Mouse (Mus musculus): Measurements from ENCODE around the gene Mrpl38.
A peak's percentile ranks its signal among the peaks of the same experiment; 100 is the strongest.

Mrpl38 gene

DNA sequence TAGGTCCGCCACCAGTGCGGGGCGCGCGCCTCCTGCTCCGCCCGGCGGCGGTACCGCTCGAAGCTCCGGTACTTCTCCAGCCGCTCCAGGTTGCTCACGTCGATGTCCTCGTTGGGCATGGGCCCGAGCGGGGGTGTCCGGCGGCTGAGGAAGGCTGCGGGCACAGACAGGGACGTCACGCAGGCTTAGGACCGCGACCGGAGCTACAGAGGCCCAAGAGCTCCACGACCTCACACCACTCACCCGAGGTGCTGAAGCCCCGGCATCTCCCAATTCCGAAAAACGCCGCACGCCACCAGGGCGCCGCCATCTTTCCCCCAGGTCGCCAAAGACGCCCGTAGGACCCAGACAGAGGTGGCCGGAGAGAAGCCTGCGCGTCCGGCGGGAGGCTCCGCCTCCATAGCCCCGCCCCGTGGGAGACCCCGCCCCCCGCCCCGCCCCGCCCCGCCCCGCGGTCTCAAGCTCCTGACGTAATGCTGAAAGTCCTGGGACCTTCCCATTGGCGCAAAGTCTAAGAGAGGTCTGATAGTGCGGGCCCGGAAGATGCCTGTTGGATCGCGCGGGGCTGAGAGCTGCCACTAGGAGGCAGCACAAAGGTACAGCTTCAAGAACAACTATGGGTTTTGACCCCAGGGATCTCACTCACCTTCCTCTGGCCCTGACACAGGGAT is at the start of gene Mrpl38:
Gene Mrpl38, minus strand, starts transcription at position 401 of the 671 bp plus-strand sequence.
- peak; percentile 90 for DNase-seq (ENCODE audit: low spot score)

DNA sequence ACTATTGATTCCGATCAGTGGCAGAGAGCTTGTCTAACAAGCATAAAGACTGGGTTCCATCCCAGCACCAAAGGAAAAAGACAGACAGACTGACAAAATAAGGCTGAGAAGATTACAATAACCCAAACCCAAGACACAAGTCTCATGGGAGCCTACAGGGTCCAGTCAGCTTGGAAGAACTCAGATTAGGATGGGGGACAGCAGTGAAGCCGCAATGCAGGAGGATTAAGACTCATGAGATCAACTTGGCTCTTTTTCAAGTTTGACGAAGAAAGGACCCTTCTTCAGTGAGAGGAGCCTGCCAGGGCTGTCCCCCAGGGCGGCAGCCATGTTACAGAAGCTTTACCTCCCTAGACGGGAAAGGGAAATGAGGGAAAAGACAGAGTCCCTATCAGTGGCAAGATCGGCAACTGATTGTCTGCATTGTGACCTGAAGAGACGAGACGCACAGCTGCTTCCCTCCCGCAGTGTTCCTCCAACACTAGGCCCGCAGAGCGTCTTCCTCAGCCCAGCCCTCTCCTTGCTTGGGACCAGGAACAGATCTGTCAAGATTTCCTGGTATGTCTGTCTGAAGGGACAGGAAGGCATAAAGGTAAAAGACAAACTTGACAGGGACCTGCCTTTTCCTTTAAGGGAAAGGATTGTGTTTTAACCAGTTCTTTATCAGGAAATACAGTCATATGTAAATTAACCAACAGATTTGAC is 48.7 kb upstream of the Mrpl38 start:
- DNase-seq (ENCODE audit: low spot score), result no peak

DNA sequence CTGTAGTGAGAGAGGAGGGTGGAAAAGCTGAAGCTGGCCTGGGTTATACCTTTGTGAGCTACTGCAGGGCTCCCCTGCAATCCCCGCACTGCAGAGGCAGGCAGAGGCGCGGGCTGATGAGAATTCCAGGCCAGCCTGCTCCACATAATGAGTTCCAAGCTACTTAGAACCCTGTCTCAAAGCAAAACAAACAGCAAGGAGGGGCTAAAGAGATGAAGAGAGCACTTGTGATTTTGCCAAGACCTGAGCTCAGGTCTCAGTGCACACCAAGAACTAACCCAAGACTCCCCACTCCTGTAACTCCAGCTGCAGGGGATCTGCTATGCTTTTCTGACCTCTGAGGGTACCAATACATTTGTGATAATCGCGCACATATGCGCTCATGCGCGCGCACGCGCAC is 47.7 kb upstream of the Mrpl38 start:
- no peak for DNase-seq (ENCODE audit: low spot score)

DNA sequence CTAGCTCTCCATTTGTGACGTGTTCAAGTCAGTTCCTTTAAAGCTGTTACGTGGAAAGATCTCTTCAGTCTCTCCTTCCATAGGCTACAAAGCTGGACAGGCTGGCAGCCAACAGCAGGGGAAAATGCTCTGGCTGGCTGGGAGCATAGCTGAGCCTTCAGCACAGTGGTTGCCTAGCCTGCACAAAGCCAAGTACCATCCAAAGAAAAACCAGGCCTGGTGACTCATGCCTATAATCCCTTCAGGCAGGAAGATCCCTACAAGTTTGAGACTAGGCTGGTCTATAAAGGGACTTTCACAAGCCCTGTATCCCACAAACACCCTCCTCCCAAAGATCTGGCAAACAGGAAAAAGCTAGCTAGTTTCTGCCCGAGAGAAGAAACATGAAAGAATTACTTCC is 47.2 kb upstream of the Mrpl38 start:
- DNase-seq (ENCODE audit: low spot score), result no peak

DNA sequence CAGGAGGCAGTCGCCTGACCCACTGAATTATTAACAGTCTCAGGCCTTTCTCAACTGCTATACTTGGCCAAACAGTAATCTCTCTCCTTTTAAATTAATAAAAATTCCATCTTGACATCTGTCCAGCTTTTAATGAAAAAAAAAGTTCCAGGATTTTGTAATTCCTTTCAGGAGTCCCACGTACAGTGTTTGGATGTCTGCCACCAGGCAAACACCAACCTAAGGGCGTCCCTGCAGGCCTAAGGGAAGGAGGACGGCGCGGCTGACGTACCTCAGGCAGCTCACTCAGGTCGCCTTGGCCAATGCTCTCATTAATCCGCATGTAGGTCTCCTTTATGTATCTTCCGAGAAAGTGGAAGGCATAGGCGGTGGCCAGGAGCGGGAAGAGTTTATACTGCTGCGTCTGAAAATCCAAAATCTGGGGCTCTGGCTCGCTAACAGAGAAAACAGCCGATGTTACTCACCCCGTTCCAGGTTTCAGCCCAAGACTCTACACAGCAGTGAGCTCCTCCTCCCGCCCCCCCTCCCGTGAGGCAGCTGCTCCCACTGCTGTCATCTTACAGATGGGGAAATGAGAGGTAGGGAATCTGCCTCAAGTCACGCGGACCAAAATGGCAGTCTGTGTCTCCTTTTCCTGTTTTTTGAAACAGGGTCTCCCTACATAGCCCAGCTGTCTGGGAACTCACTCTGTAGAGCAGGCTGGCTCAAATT is 39.9 kb upstream of the Mrpl38 start:
- no peak for DNase-seq (ENCODE audit: low spot score)

DNA sequence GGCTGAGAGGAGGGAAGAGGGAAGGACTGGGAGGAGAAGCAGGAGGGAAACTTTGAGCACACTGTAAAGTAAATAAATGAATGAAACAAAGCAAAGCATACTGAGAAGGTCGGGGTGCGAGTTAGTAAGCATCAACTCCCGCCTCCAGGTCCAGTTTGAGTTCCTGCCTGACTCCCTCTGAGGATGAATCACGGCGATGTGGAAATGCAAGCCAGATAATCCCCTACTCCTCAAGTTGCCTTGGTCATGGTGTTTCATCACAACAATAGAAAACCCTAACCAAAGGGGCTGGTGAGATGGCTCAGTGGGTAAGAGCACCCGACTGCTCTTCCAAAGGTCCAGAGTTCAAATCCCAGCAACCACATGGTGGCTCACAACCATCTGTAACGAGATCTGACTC is 37.3 kb upstream of the Mrpl38 start:
- DNase-seq (ENCODE audit: low spot score), result no peak

DNA sequence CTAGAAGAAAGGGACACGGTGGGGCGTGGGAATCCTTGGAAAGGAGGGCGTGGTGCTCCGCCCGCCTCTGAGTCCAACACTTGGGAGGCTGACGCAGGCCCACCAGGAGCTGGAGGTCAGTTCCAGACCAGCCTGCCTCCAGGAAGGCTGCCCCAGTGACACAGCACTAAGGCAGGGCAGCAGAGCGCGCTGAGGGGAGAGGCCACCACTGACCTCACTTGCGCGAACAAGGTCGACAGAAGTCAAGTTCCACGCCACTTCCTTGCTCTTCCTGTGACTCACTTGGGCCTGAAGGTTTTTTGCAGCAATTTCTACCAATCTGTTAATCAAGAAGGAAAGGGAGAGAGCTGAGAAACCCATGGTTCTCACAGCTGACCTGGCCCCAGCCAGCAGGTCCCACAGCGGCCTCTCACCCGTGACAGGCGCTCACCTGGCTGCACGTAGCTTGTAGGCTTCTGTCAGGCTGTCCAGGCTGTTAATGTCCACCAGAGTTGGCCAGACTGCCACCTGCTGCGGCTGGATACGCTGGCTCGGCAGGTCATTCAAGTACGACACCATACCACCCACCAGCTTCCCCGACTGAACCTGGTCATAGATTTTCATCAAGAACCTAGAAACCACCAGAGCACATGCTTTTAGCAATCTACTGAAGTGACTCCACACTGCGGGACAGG is 36.2 kb upstream of the Mrpl38 start:
- peak; percentile 24 for DNase-seq (ENCODE audit: low spot score)

DNA sequence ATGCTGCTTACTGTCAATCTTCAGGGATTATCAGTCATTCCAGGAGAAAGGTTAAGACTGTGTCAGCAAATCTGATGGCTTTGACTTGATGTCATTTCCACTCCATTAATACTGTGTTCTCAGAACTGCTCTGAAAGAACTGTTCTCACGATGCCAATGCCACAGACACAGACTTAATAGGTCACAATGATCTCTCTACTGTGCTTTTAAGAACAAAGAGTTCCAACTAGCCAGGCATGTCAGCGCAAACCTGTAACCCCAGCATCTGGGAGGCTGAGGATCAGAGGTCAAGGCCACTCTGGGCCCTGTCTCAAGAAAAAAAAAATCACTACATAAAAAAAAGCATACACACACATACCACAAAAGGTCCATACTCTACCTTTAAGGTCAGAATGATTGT is 33.3 kb upstream of the Mrpl38 start:
- no peak for DNase-seq (ENCODE audit: low spot score)

DNA sequence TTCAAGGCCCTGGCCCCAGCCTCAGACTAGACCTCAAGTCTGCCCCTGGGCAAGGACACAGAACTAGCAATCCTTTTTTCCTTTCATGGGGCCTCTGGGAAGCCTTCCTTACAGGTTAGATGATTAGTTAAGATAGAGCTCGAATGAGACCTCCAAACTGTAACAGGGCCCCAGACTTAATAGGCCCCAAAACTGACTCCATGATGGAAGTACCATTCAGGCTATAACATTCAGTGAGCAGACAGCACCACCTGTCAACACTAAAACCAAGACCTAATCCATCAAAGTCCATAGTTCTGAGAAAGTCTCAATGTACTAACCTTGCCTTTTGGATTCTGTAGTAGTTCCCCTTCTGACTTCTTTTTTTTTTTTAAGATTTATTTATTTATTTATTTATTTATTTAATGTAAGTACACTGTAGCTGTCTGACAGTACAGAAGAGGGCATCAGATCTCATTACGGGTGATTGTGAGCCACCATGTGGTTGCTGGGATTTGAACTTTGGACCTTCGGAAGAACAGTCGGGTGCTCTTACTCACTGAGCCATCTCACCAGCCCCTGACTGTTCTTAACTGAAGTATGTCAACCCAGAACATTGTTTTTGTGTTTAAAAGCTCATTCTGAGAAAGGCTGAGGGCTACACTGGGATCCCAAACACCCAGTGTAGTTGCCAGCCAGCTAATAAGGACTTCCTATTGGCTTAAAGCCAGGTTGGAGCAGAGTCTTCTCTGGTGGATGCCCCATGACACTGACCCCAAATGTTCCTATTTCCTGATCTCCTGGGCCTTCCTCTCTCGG is 31.5 kb upstream of the Mrpl38 start:
- DNase-seq (ENCODE audit: low spot score), result no peak

DNA sequence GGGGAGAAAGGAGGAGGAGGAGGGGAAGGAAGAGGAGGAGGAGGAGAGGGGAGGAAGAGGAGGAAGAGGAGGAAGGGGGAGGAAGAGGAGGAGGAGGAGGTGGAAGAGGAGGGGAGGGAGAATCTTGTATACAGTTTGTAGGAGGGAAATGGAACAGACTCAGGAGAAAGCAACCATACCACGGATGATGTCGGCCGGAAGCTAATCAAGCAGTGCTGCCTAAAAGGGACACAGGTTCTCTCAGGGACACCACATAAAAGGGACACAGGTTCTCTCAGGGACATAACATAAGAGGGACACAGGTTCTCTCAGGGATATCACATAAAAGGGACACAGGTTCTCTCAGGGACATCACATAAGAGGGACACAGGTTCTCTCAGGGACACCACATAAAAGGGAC is 30.5 kb upstream of the Mrpl38 start:
- DNase-seq (ENCODE audit: low spot score), result no peak

DNA sequence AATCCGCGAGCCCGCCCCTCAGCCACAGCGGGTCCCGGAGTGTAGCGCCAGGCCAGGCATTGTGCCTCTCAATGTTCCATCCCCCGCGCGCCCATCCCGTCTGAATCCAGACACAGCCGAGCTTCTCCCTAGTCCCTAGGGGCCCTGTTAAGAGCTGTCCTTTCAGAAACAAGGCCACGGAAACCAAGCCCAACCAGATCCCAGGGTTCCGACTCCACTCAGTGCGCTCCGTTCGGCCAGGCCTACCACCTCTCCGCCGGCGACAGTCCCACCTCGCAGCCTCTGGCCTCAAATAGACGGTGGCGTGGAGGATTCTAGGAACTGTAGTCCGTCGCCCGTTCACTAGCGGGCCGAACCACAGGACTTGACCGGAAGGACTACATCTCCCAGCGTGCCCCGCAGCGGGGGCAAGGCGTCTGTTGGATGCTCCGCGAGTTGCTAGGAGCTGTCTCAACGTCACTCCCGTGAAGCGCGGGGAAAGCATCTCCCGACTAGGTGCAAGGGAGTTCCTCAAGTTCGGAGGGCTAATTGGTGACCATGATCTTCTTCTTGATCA is 29.3 kb upstream of the Mrpl38 start, which contains the start of gene Fbf1:
Gene Fbf1, minus strand, starts transcription at position 283 of the 556 bp plus-strand sequence.
- DNase-seq (ENCODE audit: low spot score), result peak; percentile 95

DNA sequence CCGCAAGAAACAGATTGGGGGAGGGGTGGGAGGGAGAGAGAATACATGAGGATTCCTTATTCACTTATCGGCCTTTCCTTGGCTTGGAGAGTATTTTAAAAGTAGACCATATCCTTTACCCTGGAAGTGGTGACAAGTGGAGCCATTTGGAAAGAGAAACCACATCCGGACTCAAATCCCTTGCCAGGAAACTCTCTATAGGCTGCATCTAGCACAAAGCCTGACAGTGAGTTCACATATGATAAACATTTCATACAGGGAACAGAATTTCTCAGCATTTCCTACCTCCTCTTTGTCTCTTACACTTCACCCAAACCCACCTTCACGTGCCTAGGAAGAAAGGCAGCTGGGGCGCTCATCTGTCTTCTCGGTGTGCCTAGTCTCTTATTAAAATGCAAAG is 28.6 kb upstream of the Mrpl38 start:
- no peak for DNase-seq (ENCODE audit: low spot score)

DNA sequence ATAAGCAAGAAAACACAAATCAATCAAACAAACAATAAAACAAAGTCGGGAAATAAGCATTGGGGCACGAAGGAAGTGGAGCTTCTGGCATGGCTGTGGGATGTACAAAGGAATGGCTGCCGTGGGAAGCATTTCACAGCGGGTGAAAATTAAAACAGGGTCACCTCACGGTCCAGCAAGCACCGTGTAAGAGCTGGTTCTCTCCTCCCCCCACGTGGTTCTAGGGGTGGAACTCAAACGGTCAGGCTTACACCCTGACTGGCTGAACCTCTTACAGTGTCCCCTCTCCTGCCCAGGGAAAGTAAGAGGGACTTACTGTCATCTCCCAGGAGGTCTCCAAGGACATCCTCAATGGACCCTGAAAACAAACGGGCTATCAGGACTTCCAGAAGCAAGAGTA is 24.3 kb upstream of the Mrpl38 start:
- DNase-seq (ENCODE audit: low spot score), result no peak

DNA sequence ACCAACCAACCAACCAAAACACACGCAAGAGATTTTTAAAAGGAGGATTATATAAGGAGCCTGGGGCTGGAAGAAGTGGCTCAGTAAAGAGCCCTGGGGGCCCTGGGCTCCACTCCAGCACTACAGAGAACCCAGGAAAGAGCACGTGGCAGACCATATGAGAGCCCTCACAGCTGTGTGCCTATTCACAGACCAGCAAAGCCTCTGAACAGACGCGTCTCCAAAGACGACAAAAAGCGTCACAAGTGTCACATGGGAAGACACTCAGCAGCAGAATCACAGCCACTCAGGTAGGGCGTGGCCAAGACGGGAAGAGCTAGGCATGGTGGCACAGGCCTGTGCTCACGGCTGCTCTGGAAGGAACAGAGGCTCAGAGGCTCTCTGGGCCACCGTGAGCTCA is 23.5 kb upstream of the Mrpl38 start:
- no peak for DNase-seq (ENCODE audit: low spot score)

DNA sequence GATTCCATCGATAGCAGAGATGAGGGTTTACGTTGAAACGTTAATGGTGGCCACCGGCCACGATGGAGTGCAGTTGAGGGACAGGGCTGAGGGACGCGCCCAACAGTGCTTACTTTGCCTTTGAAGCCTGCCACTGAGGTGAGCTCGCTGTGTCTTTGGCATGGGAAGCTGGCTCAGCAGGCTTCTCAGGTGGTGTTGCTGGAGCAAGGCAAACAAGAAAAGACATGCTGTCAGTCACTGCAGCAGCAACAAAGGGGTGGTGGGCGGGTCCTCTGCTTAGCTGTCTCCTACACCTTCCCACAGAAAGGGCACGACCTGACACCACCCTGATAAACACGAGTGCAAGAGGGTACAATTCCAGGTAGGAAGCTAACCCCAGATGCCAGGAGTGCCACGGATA is 22.6 kb upstream of the Mrpl38 start:
- peak; percentile 81 for DNase-seq (ENCODE audit: low spot score)

DNA sequence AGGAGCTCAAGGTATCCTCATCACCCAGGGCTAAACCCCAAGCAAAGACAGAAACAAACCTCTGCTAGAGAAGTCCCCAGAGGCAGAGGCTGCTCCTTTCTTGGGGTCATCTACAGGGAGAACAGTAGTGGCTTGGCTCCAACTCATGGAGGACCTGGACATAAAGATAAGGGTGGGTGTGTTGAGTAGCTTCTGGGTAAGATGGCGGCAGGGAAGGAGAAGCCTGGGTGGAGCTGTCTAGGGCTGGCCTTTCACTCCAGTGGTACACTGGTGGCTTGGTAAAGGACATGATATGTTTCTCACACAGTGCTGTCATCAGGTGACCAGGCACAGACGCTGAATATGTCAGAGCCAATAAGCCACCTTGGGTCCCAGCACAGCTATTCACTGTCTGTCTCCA is 12.3 kb upstream of the Mrpl38 start:
- no peak for DNase-seq (ENCODE audit: low spot score)

DNA sequence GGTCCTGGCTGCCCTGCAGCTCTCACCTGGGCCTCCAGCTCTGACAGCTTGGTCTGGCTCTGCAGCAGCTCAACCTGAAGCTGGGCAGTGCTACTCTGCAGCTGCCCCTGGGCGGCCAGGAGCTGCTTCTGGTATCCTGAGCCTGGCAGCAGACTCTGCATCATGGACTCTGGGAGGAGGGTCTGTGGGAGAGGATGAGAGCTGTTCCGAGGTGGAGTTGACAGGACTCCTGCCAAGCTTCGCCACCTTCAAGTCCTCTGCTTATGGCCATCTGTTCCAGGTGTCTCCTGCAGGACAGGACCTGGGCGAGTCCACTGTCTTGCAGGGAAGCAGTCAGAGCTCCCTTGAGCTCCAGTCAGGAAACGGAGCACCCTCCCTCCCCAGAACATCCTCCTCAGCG is 10.7 kb upstream of the Mrpl38 start:
- DNase-seq (ENCODE audit: low spot score), result no peak

DNA sequence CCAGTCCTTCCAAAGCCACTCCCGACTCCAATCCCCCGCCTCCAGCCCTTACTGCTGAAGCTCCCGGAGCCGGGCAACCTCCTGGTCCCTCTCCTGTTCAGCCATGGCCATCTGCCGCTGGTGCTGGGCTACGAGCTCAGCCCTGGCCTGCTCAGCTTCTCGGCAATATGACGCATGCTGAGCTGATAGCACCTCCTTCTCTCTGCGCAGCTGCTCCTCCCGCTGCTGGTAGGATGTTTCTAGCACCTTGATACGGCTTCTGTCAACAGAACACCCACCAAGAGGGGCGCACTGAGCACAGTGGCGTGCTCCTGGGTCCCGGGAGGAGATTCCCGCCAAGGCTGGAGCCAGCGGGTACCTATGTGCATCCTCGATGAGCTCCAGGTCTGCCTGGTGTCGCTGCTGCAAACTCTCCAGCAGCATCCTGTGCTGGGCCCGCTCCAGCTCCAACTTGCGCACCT is 10.1 kb upstream of the Mrpl38 start:
- DNase-seq (ENCODE audit: low spot score), result no peak

DNA sequence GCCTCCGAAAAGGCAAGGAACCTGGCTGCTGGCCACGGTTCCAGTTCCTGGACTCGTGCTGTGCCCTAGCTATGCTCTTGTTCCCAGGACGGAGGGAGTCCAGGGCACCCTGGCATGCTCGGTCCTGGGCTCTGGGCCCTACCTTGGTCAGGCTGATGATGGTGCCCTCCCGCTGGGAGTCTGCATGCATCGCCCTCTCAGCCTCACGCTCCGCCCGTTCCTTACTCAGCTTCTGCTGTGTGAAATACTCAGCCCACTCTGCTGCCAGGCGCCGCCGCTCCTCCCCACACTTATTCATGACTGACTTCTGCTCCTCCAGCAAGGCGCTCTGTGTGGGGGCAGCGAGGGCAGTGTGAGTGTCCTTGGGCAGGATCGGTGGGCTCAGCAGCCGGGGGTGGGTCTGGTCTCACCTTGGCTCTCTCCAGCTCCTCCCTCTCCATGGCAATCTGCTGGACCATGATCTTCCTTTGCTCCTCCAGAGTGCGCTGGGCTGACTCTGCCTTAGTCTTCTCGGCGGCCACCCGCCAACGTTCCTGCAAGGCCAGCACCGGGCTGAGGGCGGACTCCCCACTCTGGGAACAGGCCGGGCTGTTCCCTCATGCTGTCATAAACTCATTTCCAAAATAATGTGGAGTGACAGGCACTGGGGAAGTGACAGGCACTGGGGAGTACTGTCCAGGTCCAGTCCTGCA is 7.8 kb upstream of the Mrpl38 start:
- peak; percentile 66 for DNase-seq (ENCODE audit: low spot score)

DNA sequence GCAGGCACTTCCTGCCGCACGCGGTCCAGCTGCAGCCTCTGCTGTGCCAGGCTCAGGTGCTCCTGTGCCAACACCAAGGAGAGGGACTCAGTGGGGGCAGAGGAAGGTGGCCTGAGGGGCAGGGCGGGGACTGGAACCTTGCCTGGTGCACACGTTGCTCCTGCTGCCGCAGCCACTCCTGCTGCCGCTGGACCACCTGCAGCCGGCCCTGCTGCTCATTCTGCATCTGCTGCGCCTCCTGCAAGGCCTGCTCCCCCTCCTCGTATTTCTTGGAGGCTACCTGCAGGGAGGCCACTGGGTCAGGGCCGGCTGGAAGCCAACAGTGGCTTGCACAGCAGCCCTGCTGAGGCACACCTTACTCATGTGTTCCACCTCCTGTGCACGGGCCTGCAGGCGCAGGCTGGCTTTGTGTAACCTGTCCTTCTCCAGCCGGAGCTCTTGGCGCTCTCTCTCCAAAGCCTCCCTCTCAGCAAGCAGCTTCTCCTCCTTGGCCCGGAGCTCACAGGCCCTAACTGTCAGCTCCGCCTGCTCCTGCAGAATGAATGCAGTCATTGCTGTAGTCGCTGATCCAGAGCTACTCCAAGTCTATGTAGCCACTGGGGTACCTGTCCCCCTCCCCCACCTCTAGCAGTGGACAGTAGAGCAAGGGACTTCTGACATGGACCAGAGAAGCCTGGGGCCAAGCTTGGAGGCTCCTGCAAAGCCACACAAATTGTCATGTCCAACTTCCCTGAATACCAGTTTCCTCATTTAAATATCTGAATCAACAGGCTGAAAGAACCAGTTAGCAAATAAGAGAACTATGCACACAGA is 7.0 kb upstream of the Mrpl38 start:
- peak; percentile 32 for DNase-seq (ENCODE audit: low spot score)
